Mouse (Mus musculus) embryonic facial prominence, embryonic 13.5 days (tissue): ENCODE measurements at regions not wholly inside any gene's neighbourhood (a gene's known extent, or its start where the extent isn't known, plus 50 kb on each side); places are given as distances from the start of the nearest gene placed in this dataset.
"Not testable (repeated sequence)": the region's sequence is repeated elsewhere in the genome, so short reads cannot be mapped to it uniquely, and the experiment has no call there.

Experiments
- ATAC-seq: fragments of 200-750 bp; cut with Nextera tagmentation; 2 replicates; pipeline ENCODE4 v1.8.0; 2017; ENCODE audit warnings: low read depth; ENCODE audit not compliant: insufficient number of reproducible peaks, insufficient read depth, low FRiP score, low TSS enrichment
- H3K27ac ChIP-seq: fragments of 300-500 bp; sonication (generic); 2 replicates; pipeline ENCODE4 v1.5.1; 2015; ENCODE audit warnings: moderate library complexity, mild to moderate bottlenecking, inconsistent platforms
- H3K27me3 ChIP-seq: fragments of 300-500 bp; sonication (generic); 2 replicates; pipeline ENCODE4 v1.6.1; 2015; ENCODE audit warnings: mild to moderate bottlenecking, inconsistent platforms
- H3K36me3 ChIP-seq: fragments of 300-500 bp; sonication (generic); 2 replicates; pipeline ENCODE4 v1.6.1; 2015; ENCODE audit warnings: mild to moderate bottlenecking, inconsistent platforms
- H3K4me1 ChIP-seq: fragments of 300-500 bp; sonication (generic); 2 replicates; pipeline ENCODE4 v1.6.1; 2015; ENCODE audit warnings: inconsistent platforms
- H3K4me2 ChIP-seq: fragments of 300-500 bp; sonication (generic); 2 replicates; pipeline ENCODE4 v1.6.1; 2015; ENCODE audit warnings: moderate library complexity, mild to moderate bottlenecking, inconsistent platforms
- H3K4me3 ChIP-seq: fragments of 300-500 bp; sonication (generic); 2 replicates; pipeline ENCODE4 v1.5.1; 2015; ENCODE audit warnings: mild to moderate bottlenecking, inconsistent platforms
- H3K9ac ChIP-seq: fragments of 300-500 bp; sonication (generic); 2 replicates; pipeline ENCODE4 v1.6.1; 2015; ENCODE audit warnings: mild to moderate bottlenecking, inconsistent platforms
- H3K9me3 ChIP-seq: fragments of 300-500 bp; sonication (generic); 2 replicates; pipeline ENCODE4 v1.6.1; 2016; ENCODE audit warnings: inconsistent platforms
- WGBS: fragments of 180-500 bp; shearing (Covaris S2); methylation state at CpG from one replicate; pipeline ENCODE4 v1.1.7; 2015; ENCODE audit warnings: mixed read lengths; 5-methylcytosine and 5-hydroxymethylcytosine counted together

- Histone ChIP-seq H3K9me3 (no peaks in the 10 kb centered on the region), H3K27ac (no peak overlapping the region), H3K4me3 (no peak overlapping the region), H3K27me3 (no peaks in the 10 kb centered on the region), H3K36me3 (no peaks in the 10 kb centered on the region), H3K9ac (no peak overlapping the region), H3K4me2 (no peak overlapping the region), H3K4me1 (no peaks in the 10 kb centered on the region)
- 90% methylated on average over 1 of the region's 1 CpGs for WGBS
- no peak for ATAC-seq
Observed at GRCm38 (mm10) chr3:6427905-6428304, 192.3 kb downstream of the 1700008P02Rik start.

- H3K36me3 ChIP-seq, result no peaks in the 10 kb centered on the region
- H3K4me1 ChIP-seq, result no peaks in the 10 kb centered on the region
- H3K9ac ChIP-seq, result no peak overlapping the region
- no peak overlapping the region for H3K4me3 ChIP-seq
- H3K27me3 ChIP-seq, result no peaks in the 10 kb centered on the region
- no peaks in the 10 kb centered on the region for H3K9me3 ChIP-seq
- no peak for ATAC-seq
- H3K4me2 ChIP-seq, result no peak overlapping the region
- no peak overlapping the region for H3K27ac ChIP-seq
Observed at GRCm38 (mm10) chr3:6400871-6401270, 219.4 kb downstream of the 1700008P02Rik start.

- H3K4me2 ChIP-seq, result no peak overlapping the region
- peaks cover 5% of the 10 kb centered on the region for H3K4me1 ChIP-seq
- H3K9ac ChIP-seq, result no peak overlapping the region
- no peaks in the 10 kb centered on the region for H3K36me3 ChIP-seq
- no peaks in the 10 kb centered on the region for H3K27me3 ChIP-seq
- no peak overlapping the region for H3K4me3 ChIP-seq
- no peaks in the 10 kb centered on the region for H3K9me3 ChIP-seq
- no peak for ATAC-seq
- H3K27ac ChIP-seq, result no peak overlapping the region
Observed at GRCm38 (mm10) chr3:6385669-6386068, 234.6 kb downstream of the 1700008P02Rik start.

- Histone ChIP-seq H3K27me3 (no peaks in the 10 kb centered on the region), H3K4me1 (peaks cover 5% of the 10 kb centered on the region), H3K27ac (no peak overlapping the region), H3K4me3 (no peak overlapping the region), H3K36me3 (no peaks in the 10 kb centered on the region), H3K9ac (no peak overlapping the region), H3K9me3 (peaks cover 7% of the 10 kb centered on the region; the same call in 1 of the 2 replicates), H3K4me2 (no peak overlapping the region)
- ATAC-seq, result no peak
Observed at GRCm38 (mm10) chr3:6382896-6383295, 237.3 kb downstream of the 1700008P02Rik start.

GRCm38 (mm10) chr3:6382296-6382695 is 237.9 kb downstream of the 1700008P02Rik start:
- H3K4me1 ChIP-seq, result peaks cover 5% of the 10 kb centered on the region
- no peak overlapping the region for H3K4me2 ChIP-seq
- H3K27ac ChIP-seq, result no peak overlapping the region
- no peak overlapping the region for H3K9ac ChIP-seq
- ATAC-seq, result no peak
- no peaks in the 10 kb centered on the region for H3K27me3 ChIP-seq
- 23% methylated on average over 1 of the region's 1 CpGs for WGBS
- H3K4me3 ChIP-seq, result no peak overlapping the region
- no peaks in the 10 kb centered on the region for H3K36me3 ChIP-seq
- peaks cover 7% of the 10 kb centered on the region; the same call in 1 of the 2 replicates for H3K9me3 ChIP-seq

- Histone ChIP-seq H3K4me3 (no peak overlapping the region), H3K27ac (no peak overlapping the region), H3K36me3 (no peaks in the 10 kb centered on the region), H3K9ac (no peak overlapping the region), H3K4me1 (peaks cover 5% of the 10 kb centered on the region), H3K27me3 (no peaks in the 10 kb centered on the region), H3K4me2 (no peak overlapping the region), H3K9me3 (peaks cover 7% of the 10 kb centered on the region; the same call in 1 of the 2 replicates)
- WGBS, result 29% methylated on average over 5 of the region's 5 CpGs
- ATAC-seq, result no peak
Observed at GRCm38 (mm10) chr3:6381732-6382131, 238.5 kb downstream of the 1700008P02Rik start.

- not testable (repeated sequence) for H3K4me1 ChIP-seq, H3K27me3 ChIP-seq, H3K27ac ChIP-seq, H3K36me3 ChIP-seq, H3K4me3 ChIP-seq, H3K4me2 ChIP-seq, H3K9ac ChIP-seq, H3K9me3 ChIP-seq, ATAC-seq
- WGBS, result 100% methylated on average over 2 of the region's 21 CpGs
Observed at GRCm38 (mm10) chr3:6339001-6339400, 281.2 kb downstream of the 1700008P02Rik start.

GRCm38 (mm10) chr3:6320818-6321504 is 299.3 kb downstream of the 1700008P02Rik start:
- Histone ChIP-seq H3K4me3 (no peak overlapping the region), H3K27me3 (no peaks in the 10 kb centered on the region), H3K27ac (no peak overlapping the region), H3K4me1 (0 out of 2 replicates have a peak, but pooled peaks cover 2% of the 10 kb centered on the region), H3K9ac (no peak overlapping the region), H3K36me3 (no peaks in the 10 kb centered on the region), H3K4me2 (peak overlapping the region; percentile 3; the same call in 1 of the 2 replicates), H3K9me3 (no peaks in the 10 kb centered on the region; the same call in 1 of the 2 replicates)
- WGBS, result 40% methylated on average over 6 of the region's 6 CpGs
- ATAC-seq, result no peak

- Histone ChIP-seq H3K4me1 (no peaks in the 10 kb centered on the region), H3K36me3 (no peaks in the 10 kb centered on the region), H3K4me2 (no peak overlapping the region), H3K4me3 (no peak overlapping the region), H3K27me3 (no peaks in the 10 kb centered on the region), H3K9me3 (no peaks in the 10 kb centered on the region), H3K9ac (no peak overlapping the region), H3K27ac (no peak overlapping the region)
- ATAC-seq, result no peak
Observed at GRCm38 (mm10) chr3:6289500-6289899, 330.7 kb downstream of the 1700008P02Rik start.

- Histone ChIP-seq H3K4me2 (no peak overlapping the region), H3K9me3 (no peaks in the 10 kb centered on the region), H3K9ac (no peak overlapping the region), H3K4me1 (no peaks in the 10 kb centered on the region), H3K27ac (no peak overlapping the region), H3K36me3 (no peaks in the 10 kb centered on the region), H3K4me3 (no peak overlapping the region), H3K27me3 (no peaks in the 10 kb centered on the region)
- no peak for ATAC-seq
Observed at GRCm38 (mm10) chr3:6280636-6281035, 339.6 kb downstream of the 1700008P02Rik start.
